Comparison of ENCODE assay signal across 28 mouse cellular contexts in the genomic region with DNA sequence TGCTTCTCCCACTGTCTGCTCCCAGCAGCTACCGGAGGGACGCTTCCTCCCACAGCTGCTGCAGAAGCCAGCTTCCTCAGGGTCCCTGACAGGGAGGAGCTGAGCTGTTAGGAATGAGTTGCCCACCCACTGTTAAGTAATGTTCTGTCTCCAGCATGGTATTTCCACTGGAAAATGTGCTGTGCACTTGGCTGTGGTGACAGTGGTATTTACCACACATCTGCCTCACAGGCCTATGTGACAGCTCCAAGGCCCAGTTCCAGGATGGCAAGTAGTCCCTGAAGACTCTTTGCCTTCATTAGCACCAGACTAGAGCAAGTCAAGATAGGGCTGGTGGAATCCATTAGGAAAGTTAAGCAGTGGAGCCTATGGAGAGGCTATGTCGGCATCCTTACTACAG.
DNase-seq lines count a peak whose midpoint lies in the region; ATAC-seq and TF ChIP-seq lines count a peak whose summit lies in the region.
"Had no signal": no experiment of that assay in that cellular context is flagged by ENCODE, and none has a peak within 500 bp of the region (broad histone marks: within the 10 kb centered on the region; RNA-seq: fewer than 3 reads in every experiment).

No protein-coding gene starts in this region.

- no peak for DNase-seq in forebrain, postnatal 0 days
- no peak for DNase-seq in forebrain, embryonic 11.5 days (ENCODE audit: low spot score)
- peak; percentile 24 for DNase-seq in intestine, embryonic 14.5 days (ENCODE audit: low spot score)
- DNase-seq in frontal cortex, postnatal 10 days (ENCODE audit: low spot score in 2 of 2) = no peak
- DNase-seq in layer of hippocampus, postnatal 25 days (ENCODE audit: extremely low spot score in 1 of 2, low spot score in 1 of 2) = no peak
- DNase-seq: cerebellum, adult 8-10 months; gastrocnemius, postnatal 14 days; heart, postnatal 36 days; kidney, adult 18-20 months; kidney, postnatal 36 days; liver, embryonic 13.5 days; lung, adult 18-20 months; lung, postnatal 4 days; right cerebral cortex, adult 18-20 months; spleen, adult 18-20 months; thymus, postnatal 36 days had no signal

- no peaks in the 10 kb centered on the region for H3K4me1 ChIP-seq in forebrain, postnatal 0 days (ENCODE audit: insufficient read depth)
- H3K4me1 ChIP-seq in forebrain, embryonic 11.5 days (replicated peaks; ENCODE audit: control insufficient read depth, insufficient read depth, low read length) = no peaks in the 10 kb centered on the region
- H3K4me1 ChIP-seq in intestine, embryonic 14.5 days (replicated peaks; ENCODE audit: control insufficient read depth, insufficient read depth, low read length) = no peaks in the 10 kb centered on the region
- H3K4me1 ChIP-seq in intestine, postnatal 0 days (replicated peaks; ENCODE audit: control insufficient read depth, insufficient read depth, low read length) = no peaks in the 10 kb centered on the region
- peaks cover 13% of the 10 kb centered on the region; the same call in 1 of the 2 replicates for H3K4me1 ChIP-seq in embryonic facial prominence, embryonic 15.5 days
- H3K4me1 ChIP-seq: forebrain, embryonic 12.5 days; heart, embryonic 10.5 days; liver, embryonic 13.5 days; megakaryocyte, embryonic 14.5 days; midbrain, embryonic 12.5 days had no signal

- H3K4me3 ChIP-seq in forebrain, postnatal 0 days (ENCODE audit: low read depth, low read length) = no peak overlapping the region
- no peak overlapping the region for H3K4me3 ChIP-seq in forebrain, embryonic 11.5 days (ENCODE audit: low read depth, low read length)
- H3K4me3 ChIP-seq in intestine, embryonic 14.5 days (ENCODE audit: low read depth, low read length) = no peak overlapping the region
- no peak overlapping the region for H3K4me3 ChIP-seq in intestine, postnatal 0 days (ENCODE audit: low read depth, low read length)
- no peak overlapping the region for H3K4me3 ChIP-seq in embryonic facial prominence, embryonic 15.5 days (replicated peaks)
- H3K4me3 ChIP-seq: erythroblast, embryonic 14.5 days; forebrain, embryonic 12.5 days; heart, embryonic 10.5 days; heart, embryonic 15.5 days; layer of hippocampus, adult 2 months; liver, embryonic 13.5 days; megakaryocyte, embryonic 14.5 days; midbrain, embryonic 12.5 days; myocyte had no signal

- H3K9ac ChIP-seq in forebrain, postnatal 0 days = no peak overlapping the region
- no peak overlapping the region for H3K9ac ChIP-seq in forebrain, embryonic 11.5 days (ENCODE audit: low read length)
- H3K9ac ChIP-seq in intestine, embryonic 14.5 days (ENCODE audit: low read length) = no peak overlapping the region
- no peak overlapping the region for H3K9ac ChIP-seq in intestine, postnatal 0 days (ENCODE audit: low read depth, low read length)
- no peak overlapping the region for H3K9ac ChIP-seq in embryonic facial prominence, embryonic 15.5 days
- H3K9ac ChIP-seq: forebrain, embryonic 12.5 days; heart, embryonic 15.5 days; liver, embryonic 13.5 days; midbrain, embryonic 12.5 days had no signal

- H3K9me3 ChIP-seq in forebrain, postnatal 0 days (ENCODE audit: low read length) = no peaks in the 10 kb centered on the region
- H3K9me3 ChIP-seq in forebrain, embryonic 11.5 days (ENCODE audit: control insufficient read depth, low read length) = no peaks in the 10 kb centered on the region
- peaks cover 10% of the 10 kb centered on the region for H3K9me3 ChIP-seq in intestine, embryonic 14.5 days (ENCODE audit: control insufficient read depth, low read length)
- H3K9me3 ChIP-seq in intestine, postnatal 0 days (ENCODE audit: control insufficient read depth) = no peaks in the 10 kb centered on the region
- H3K9me3 ChIP-seq in embryonic facial prominence, embryonic 15.5 days (replicated peaks) = peaks cover 14% of the 10 kb centered on the region; the same call in 1 of the 2 replicates
- H3K9me3 ChIP-seq: heart, embryonic 10.5 days; heart, embryonic 15.5 days had no signal

- H3K27ac ChIP-seq in forebrain, postnatal 0 days (ENCODE audit: low read depth, low read length) = no peak overlapping the region
- H3K27ac ChIP-seq in forebrain, embryonic 11.5 days (ENCODE audit: low read depth, low read length) = no peak overlapping the region
- H3K27ac ChIP-seq in intestine, embryonic 14.5 days (ENCODE audit: low read depth) = no peak overlapping the region
- no peak overlapping the region for H3K27ac ChIP-seq in intestine, postnatal 0 days (ENCODE audit: low read depth, low read length)
- peak overlapping the region; percentile 56; the same call in 1 of the 2 replicates for H3K27ac ChIP-seq in embryonic facial prominence, embryonic 15.5 days (replicated peaks)
- H3K27ac ChIP-seq: forebrain, embryonic 12.5 days; heart, embryonic 10.5 days; heart, embryonic 15.5 days; layer of hippocampus, adult 2 months; liver, embryonic 13.5 days; midbrain, embryonic 12.5 days had no signal

- H3K4me2 ChIP-seq in forebrain, postnatal 0 days (ENCODE audit: low read depth) = no peak overlapping the region
- H3K4me2 ChIP-seq in forebrain, embryonic 11.5 days (ENCODE audit: low read depth, low read length, severe bottlenecking) = no peak overlapping the region
- no peak overlapping the region for H3K4me2 ChIP-seq in intestine, embryonic 14.5 days (ENCODE audit: low read length)
- H3K4me2 ChIP-seq in intestine, postnatal 0 days (replicated peaks; ENCODE audit: low read depth) = no peak overlapping the region
- no peak overlapping the region for H3K4me2 ChIP-seq in embryonic facial prominence, embryonic 15.5 days (replicated peaks)
- H3K4me2 ChIP-seq: forebrain, embryonic 12.5 days; heart, embryonic 15.5 days; liver, embryonic 13.5 days; midbrain, embryonic 12.5 days had no signal

- TF ChIP-seq CTCF in forebrain, postnatal 0 days (IDR thresholded peaks at IDR 0.05; ENCODE audit: low read depth) = no peak
- no peak for TF ChIP-seq CTCF in intestine, postnatal 0 days (IDR thresholded peaks at IDR 0.05; ENCODE audit: low read depth)

- ATAC-seq in forebrain, postnatal 0 days = 0 out of 2 replicates have a peak, but pooled peaks have one; percentile 5
- ATAC-seq in forebrain, embryonic 11.5 days (replicated peaks; ENCODE audit: low FRiP score) = no peak
- no peak for ATAC-seq in intestine, embryonic 14.5 days (replicated peaks; ENCODE audit: low FRiP score, low TSS enrichment, low read depth)
- ATAC-seq in intestine, postnatal 0 days = no peak
- ATAC-seq in embryonic facial prominence, embryonic 15.5 days (ENCODE audit: insufficient number of reproducible peaks, low FRiP score, low TSS enrichment, low read depth) = peak; percentile 83
- ATAC-seq: CD4-positive, CD25-positive, alpha-beta regulatory T cell, adult 4 months; lung, postnatal 0 days had no signal

- 87% methylated on average over 3 of the region's 3 CpGs for WGBS in forebrain, postnatal 0 days
- 86% methylated on average over 3 of the region's 3 CpGs for WGBS in forebrain, embryonic 11.5 days
- 74% methylated on average over 3 of the region's 3 CpGs for WGBS in intestine, embryonic 14.5 days
- WGBS in intestine, postnatal 0 days = 73% methylated on average over 3 of the region's 3 CpGs
- 53% methylated on average over 3 of the region's 3 CpGs for WGBS in embryonic facial prominence, embryonic 15.5 days

- H3K27me3 ChIP-seq in forebrain, postnatal 0 days (ENCODE audit: insufficient read depth, low read length) = no peaks in the 10 kb centered on the region
- H3K27me3 ChIP-seq in forebrain, embryonic 11.5 days (ENCODE audit: control insufficient read depth, insufficient read depth, low read length) = no peaks in the 10 kb centered on the region
- no peaks in the 10 kb centered on the region for H3K27me3 ChIP-seq in intestine, embryonic 14.5 days (replicated peaks; ENCODE audit: control insufficient read depth, insufficient read depth, low read length)
- no peaks in the 10 kb centered on the region for H3K27me3 ChIP-seq in intestine, postnatal 0 days (replicated peaks; ENCODE audit: control insufficient read depth, insufficient read depth, low read length)
- H3K27me3 ChIP-seq in embryonic facial prominence, embryonic 15.5 days = no peaks in the 10 kb centered on the region
- H3K27me3 ChIP-seq: forebrain, embryonic 12.5 days; heart, embryonic 15.5 days; liver, embryonic 13.5 days; megakaryocyte, embryonic 14.5 days had no signal

- H3K36me3 ChIP-seq in forebrain, postnatal 0 days (ENCODE audit: insufficient read depth) = no peaks in the 10 kb centered on the region
- H3K36me3 ChIP-seq in forebrain, embryonic 11.5 days (ENCODE audit: control insufficient read depth, insufficient read depth, low read length) = no peaks in the 10 kb centered on the region
- no peaks in the 10 kb centered on the region for H3K36me3 ChIP-seq in intestine, embryonic 14.5 days (ENCODE audit: control insufficient read depth, insufficient read depth, low read length)
- no peaks in the 10 kb centered on the region for H3K36me3 ChIP-seq in intestine, postnatal 0 days (ENCODE audit: control insufficient read depth, insufficient read depth)
- H3K36me3 ChIP-seq in embryonic facial prominence, embryonic 15.5 days = no peaks in the 10 kb centered on the region
- H3K36me3 ChIP-seq: forebrain, embryonic 12.5 days; heart, embryonic 10.5 days; heart, embryonic 15.5 days; liver, embryonic 13.5 days; midbrain, embryonic 12.5 days had no signal

Comparison
In these comparisons a context has a peak if more than half of its experiments do, and no peak if none do; other contexts are left out.
1. ATAC-seq: peak in forebrain, postnatal 0 days (single experiment) and embryonic facial prominence, embryonic 15.5 days (single experiment); none in forebrain, embryonic 11.5 days (single experiment), intestine, embryonic 14.5 days (single experiment) and intestine, postnatal 0 days (single experiment).